Mouse (Mus musculus) kidney, adult 2 months (tissue): ENCODE data around the gene Gm47969.

Source experiments
- CTCF ChIP-seq: fragments of 200-500 bp; conservative IDR thresholded peaks from 2 replicates; pipeline ENCODE4 v1.5.1; 2011; ENCODE audit warnings: low read depth, mild to moderate bottlenecking, control low read depth, low read length, moderate library complexity, mixed read lengths; ENCODE audit not compliant: insufficient read depth, insufficient read length
- POLR2A ChIP-seq: fragments of 200-500 bp; IDR thresholded peaks from one replicate; pipeline ENCODE4 v1.6.1; 2011; ENCODE audit warnings: low read depth, low read length, control low read depth

DNA sequence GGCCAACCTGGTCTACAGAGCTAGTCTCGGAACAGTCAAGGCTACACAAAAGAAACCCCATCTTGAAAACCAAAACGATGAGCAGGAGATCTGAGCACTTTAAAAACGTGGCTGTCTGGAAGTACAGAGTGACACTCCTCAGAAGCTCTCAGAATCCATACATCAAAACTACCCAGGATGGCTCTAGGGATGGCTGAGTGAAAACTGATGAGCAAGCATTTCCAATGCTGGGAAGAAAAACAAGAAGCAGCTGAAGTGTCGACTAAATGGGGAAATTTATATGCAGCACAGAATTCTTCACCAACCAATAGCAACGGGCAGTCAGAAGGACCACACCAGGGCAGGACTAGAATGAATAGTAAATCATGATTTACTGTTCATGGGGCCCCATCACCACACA, 10.2 kb upstream of the Gm47969 start:
- no peak for TF ChIP-seq CTCF
- TF ChIP-seq POLR2A: no peak
